Mouse (Mus musculus) hindbrain, embryonic 13.5 days (tissue): Measurements from ENCODE around the gene Tmprss2. TPM values are rescaled to one million over a fixed set of nuclear protein-coding genes. Genes with fewer than 3 reads are reported as not detected.

Source experiments
- ATAC-seq: fragments of 200-750 bp; cut with Nextera tagmentation; 2 replicates; pipeline ENCODE4 v1.8.0; 2017; ENCODE audit warnings: moderate TSS enrichment; ENCODE audit not compliant: low FRiP score
- H3K27ac ChIP-seq: fragments of 300-500 bp; sonication (generic); 2 replicates; pipeline ENCODE4 v1.5.1; 2015; ENCODE audit warnings: inconsistent platforms, mild to moderate bottlenecking, moderate library complexity
- H3K27me3 ChIP-seq: fragments of 300-500 bp; sonication (generic); 2 replicates; pipeline ENCODE4 v1.6.1; 2015; ENCODE audit warnings: mild to moderate bottlenecking, inconsistent platforms
- H3K36me3 ChIP-seq: fragments of 300-500 bp; sonication (generic); 2 replicates; pipeline ENCODE4 v1.6.1; 2015; ENCODE audit warnings: mild to moderate bottlenecking, inconsistent platforms
- H3K4me1 ChIP-seq: fragments of 300-500 bp; sonication (generic); replicated peaks from 2 replicates; pipeline ENCODE4 v1.6.1; 2015; ENCODE audit warnings: inconsistent platforms
- H3K4me2 ChIP-seq: fragments of 300-500 bp; sonication (generic); 2 replicates; pipeline ENCODE4 v1.6.1; 2015; ENCODE audit warnings: inconsistent platforms, mild to moderate bottlenecking, moderate library complexity
- H3K4me3 ChIP-seq: fragments of 300-500 bp; sonication (generic); 2 replicates; pipeline ENCODE4 v1.5.1; 2015; ENCODE audit warnings: mild to moderate bottlenecking, inconsistent platforms
- H3K9ac ChIP-seq: fragments of 300-500 bp; sonication (generic); 2 replicates; pipeline ENCODE4 v1.6.1; 2015; ENCODE audit warnings: mild to moderate bottlenecking, inconsistent platforms
- H3K9me3 ChIP-seq: fragments of 300-500 bp; sonication (generic); 2 replicates; pipeline ENCODE4 v1.6.1; 2016; ENCODE audit warnings: inconsistent platforms
- WGBS: fragments of 180-500 bp; shearing (Covaris S2); methylation state at CpG from one replicate; pipeline ENCODE4 v1.1.7; 2015; 5-methylcytosine and 5-hydroxymethylcytosine counted together
- polyA plus RNA-seq: library from polyadenylated mRNA; unstranded; fragments of >200 nt; fragmentation: Nextera tagmentation; extraction: Ambion mirVana; gene quantifications from 2 replicates; pipeline ENCODE4 v1.2.1, GENCODE M21; 2015

Gene Tmprss2
- polyA plus RNA-seq, 1 experiment from 2014 or later: not detected

DNA sequence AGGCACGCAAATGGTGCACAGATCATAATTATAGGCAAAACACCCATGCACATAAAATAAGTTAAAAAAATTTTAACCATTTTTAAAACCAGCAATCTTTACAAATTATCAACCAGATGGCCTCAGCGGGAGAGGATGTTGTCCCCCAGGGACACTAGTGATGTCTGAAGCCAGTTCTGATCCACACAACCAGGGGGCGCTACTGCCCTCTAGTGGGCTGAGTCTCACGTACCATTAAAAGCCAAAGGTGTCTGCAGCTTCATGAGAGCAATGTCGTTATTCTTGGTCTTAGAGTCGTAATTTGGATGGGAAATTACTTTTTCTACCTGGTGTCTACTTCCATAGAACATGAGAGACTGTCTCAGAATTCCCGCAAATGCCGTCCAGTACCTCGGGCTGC is 42.3 kb downstream of the Tmprss2 start:
- no peaks in the 10 kb centered on the region for H3K9me3 ChIP-seq
- no peak overlapping the region for H3K4me3 ChIP-seq
- 71% methylated on average over 9 of the region's 9 CpGs for WGBS
- H3K36me3 ChIP-seq: no peaks in the 10 kb centered on the region
- no peak overlapping the region for H3K27ac ChIP-seq
- no peak for ATAC-seq
- no peak overlapping the region for H3K9ac ChIP-seq
- no peaks in the 10 kb centered on the region for H3K4me1 ChIP-seq
- no peak overlapping the region for H3K4me2 ChIP-seq
- H3K27me3 ChIP-seq: no peaks in the 10 kb centered on the region

DNA sequence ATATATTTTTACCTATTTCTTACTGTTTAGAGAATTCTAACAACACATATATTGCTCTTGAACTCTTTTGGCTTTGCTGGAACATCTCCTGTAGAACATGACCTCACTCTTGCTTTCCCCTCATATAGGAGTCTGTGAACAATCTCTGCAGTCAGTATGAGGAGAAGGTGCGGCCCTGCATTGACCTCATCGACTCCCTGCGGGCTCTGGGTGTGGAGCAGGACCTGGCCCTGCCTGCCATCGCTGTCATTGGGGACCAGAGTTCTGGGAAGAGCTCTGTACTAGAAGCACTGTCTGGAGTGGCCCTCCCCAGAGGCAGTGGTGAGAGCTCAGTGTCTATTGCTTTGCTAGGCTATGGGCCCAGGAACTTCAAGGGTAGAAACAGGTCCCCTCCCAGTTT is 66.7 kb downstream of the Tmprss2 start:
- Histone ChIP-seq H3K4me2 (no peak overlapping the region), H3K4me1 (no peaks in the 10 kb centered on the region), H3K4me3 (no peak overlapping the region), H3K27ac (no peak overlapping the region), H3K36me3 (no peaks in the 10 kb centered on the region), H3K9ac (no peak overlapping the region), H3K27me3 (no peaks in the 10 kb centered on the region), H3K9me3 (no peaks in the 10 kb centered on the region)
- ATAC-seq: no peak
- WGBS: 85% methylated on average over 4 of the region's 4 CpGs

DNA sequence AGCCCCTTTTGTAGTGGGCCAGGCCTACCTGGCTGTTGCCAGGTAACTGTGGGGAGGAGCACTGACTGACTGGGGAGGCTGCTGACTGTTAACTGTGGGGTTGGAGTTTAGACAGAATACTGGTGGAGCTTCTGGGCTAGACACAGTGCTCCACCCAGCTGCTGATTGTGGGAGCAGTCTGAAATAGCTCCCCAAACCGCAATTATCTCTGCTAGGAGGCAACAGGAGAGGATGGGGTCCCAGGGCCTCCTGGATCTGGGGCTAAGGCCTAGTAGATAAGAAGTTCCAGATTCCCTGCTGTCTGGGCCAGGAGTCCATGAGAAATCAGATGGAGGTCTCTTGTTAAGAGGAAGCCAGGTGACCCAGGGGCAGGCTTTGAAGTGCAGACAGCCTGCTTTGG is 74.1 kb downstream of the Tmprss2 start:
- Histone ChIP-seq H3K4me3 (no peak overlapping the region), H3K9me3 (no peaks in the 10 kb centered on the region), H3K4me1 (peaks cover 29% of the 10 kb centered on the region), H3K27ac (no peak overlapping the region), H3K4me2 (no peak overlapping the region), H3K27me3 (no peaks in the 10 kb centered on the region), H3K9ac (no peak overlapping the region), H3K36me3 (no peaks in the 10 kb centered on the region)
- WGBS: 85% methylated on average over 1 of the region's 1 CpGs
- ATAC-seq: no peak

DNA sequence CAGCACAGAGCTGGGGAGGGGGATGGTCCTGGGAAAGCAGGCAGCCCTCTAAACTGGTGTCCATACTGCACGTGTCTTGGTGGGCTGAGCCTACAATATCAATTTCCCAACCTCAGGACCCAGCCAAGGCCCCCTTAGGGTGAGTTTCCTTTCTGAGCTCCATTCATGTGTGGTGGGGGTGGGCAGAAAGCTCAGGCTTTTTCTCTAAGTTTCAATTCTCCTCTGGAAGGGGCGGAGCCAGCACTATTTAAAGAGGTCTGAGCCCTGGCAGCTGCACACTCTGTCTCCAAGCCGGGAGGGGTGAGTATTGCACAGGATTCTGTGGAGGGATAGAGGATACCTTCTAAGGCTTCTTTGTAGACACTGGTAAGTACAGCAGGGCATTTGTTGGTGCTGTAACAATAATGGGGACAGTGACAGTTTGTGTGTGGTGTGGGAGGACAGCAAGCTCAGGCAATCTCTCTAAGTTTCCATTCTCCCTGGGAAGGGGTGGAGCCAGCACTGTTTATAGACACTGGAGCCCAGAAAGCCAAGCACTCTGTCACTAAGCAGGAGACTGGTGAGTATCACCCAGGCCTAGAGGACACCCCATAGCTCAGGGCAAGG is 75.1 kb downstream of the Tmprss2 start:
- Histone ChIP-seq H3K4me1 (peaks cover 29% of the 10 kb centered on the region), H3K36me3 (no peaks in the 10 kb centered on the region), H3K9me3 (no peaks in the 10 kb centered on the region), H3K27ac (peak overlapping the region; percentile 45; the same call in 1 of the 2 replicates), H3K27me3 (no peaks in the 10 kb centered on the region), H3K4me2 (0 out of 2 replicates have a peak overlapping the region, but pooled peaks have one; percentile 6), H3K9ac (peak overlapping the region; percentile 39; the same call in 1 of the 2 replicates), H3K4me3 (no peak overlapping the region)
- ATAC-seq: peak; percentile 88
- 9% methylated on average over 3 of the region's 3 CpGs for WGBS

DNA sequence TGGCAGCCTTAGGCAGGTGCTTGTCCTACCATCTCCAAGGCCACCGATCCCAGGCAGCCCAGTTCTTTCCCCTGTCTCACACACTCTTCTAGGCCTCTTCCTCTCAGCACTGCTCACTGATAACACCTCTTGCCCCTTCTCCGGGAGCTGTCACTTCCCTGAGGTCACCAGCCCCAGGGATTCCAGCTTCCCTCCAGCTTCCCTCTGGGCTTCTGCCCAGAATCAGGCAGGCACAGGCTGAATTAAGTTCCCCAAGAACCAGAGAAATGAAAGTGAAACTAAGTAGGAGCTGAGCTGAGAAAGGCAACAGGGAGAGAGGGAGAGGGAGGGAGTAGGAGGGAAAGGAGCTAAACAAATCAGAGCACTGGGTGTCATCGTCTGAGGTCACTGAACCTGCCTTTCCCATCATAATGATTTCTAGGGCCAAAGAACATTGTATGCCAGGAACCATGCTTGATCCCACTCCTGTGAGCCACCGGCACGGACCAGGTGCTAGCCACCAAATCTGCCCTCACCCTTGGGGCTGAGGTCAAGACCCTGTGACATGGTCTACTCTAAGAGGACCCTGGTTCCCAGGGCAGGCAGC is 76.0 kb downstream of the Tmprss2 start:
- 41% methylated on average over 5 of the region's 5 CpGs for WGBS
- Histone ChIP-seq H3K4me2 (0 out of 2 replicates have a peak overlapping the region, but pooled peaks have one; percentile 10), H3K27ac (peak overlapping the region; percentile 45; the same call in 1 of the 2 replicates), H3K4me3 (no peak overlapping the region), H3K36me3 (no peaks in the 10 kb centered on the region), H3K9ac (peak overlapping the region; percentile 39; the same call in 1 of the 2 replicates), H3K27me3 (no peaks in the 10 kb centered on the region), H3K4me1 (peaks cover 29% of the 10 kb centered on the region), H3K9me3 (no peaks in the 10 kb centered on the region)
- peak; percentile 38; the same call in 1 of the 2 replicates for ATAC-seq

DNA sequence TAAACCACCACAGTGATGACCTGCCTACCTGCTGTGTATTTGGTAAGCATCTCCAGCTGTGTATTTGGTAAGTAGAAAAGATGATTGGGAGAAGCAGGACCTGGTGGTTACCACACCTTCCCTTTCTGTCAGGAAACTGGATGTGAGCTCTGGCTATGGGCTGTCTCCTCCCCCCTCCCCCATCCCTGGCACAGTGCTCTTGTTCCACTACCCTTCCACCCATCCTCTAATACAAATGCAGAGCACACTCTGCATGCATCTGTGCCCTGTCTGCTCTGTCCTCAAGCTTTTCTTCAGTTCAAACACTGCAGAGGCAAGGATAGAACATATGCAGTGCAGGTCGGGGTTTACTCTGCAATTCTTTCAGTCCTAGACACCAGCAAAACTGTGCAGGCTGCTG is 76.5 kb downstream of the Tmprss2 start:
- 33% methylated on average over 1 of the region's 1 CpGs for WGBS

DNA sequence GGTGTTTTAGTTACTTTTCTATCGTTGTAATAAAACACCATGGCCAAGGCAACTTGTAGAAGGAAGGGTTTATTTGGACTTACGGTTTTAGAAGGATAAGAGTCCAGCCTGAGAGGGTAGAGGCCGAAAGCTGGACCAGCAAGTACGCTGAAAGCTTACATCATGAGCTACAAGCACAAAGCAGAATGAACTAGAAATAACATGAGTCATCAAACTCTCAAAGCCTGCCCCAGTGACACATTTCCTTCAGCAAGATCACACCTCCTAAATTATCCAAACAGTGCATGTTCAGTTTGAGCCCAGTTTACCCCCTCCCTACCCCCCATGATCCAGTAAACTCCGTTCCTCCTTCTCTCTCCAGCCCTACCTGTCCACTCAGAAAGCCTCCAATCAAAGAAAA is 77.2 kb downstream of the Tmprss2 start:
- Histone ChIP-seq H3K36me3 (no peaks in the 10 kb centered on the region), H3K4me1 (peaks cover 29% of the 10 kb centered on the region), H3K4me2 (no peak overlapping the region), H3K4me3 (no peak overlapping the region), H3K27me3 (no peaks in the 10 kb centered on the region), H3K9me3 (no peaks in the 10 kb centered on the region), H3K27ac (no peak overlapping the region), H3K9ac (no peak overlapping the region)
- ATAC-seq: no peak
- WGBS: 95% methylated on average over 5 of the region's 5 CpGs

More for the DNA sequence above, 76.5 kb downstream of the Tmprss2 start:
- H3K27ac ChIP-seq: 0 out of 2 replicates have a peak overlapping the region, but pooled peaks have one; percentile 45
- H3K9me3 ChIP-seq: no peaks in the 10 kb centered on the region
- no peak overlapping the region for H3K9ac ChIP-seq
- peak; percentile 12; the same call in 1 of the 2 replicates for ATAC-seq
- H3K27me3 ChIP-seq: no peaks in the 10 kb centered on the region
- no peak overlapping the region for H3K4me2 ChIP-seq
- H3K4me3 ChIP-seq: no peak overlapping the region
- H3K36me3 ChIP-seq: no peaks in the 10 kb centered on the region
- peaks cover 29% of the 10 kb centered on the region for H3K4me1 ChIP-seq

DNA sequence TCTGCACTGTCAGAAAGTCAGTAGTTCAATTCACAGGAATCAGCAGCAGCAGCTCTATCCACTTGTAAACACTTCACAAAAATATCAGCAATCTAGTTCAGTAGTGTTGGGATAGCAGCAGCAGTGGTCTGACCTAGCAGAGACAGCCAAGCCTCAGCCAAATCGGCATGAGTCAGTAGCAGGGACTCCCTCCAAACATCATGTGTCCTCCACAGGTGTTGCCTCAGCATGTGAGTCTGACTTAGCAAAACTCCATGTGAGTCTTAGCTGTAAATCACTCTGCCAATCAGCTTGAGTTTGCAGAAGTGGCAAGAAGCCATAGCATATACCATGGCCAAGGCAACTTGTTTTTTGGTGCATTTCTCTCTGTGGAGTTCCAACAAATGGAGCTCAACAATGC is 77.9 kb downstream of the Tmprss2 start:
- Histone ChIP-seq H3K9ac (no peak overlapping the region), H3K4me1 (peaks cover 29% of the 10 kb centered on the region), H3K9me3 (no peaks in the 10 kb centered on the region), H3K4me3 (no peak overlapping the region), H3K36me3 (no peaks in the 10 kb centered on the region), H3K4me2 (no peak overlapping the region), H3K27me3 (no peaks in the 10 kb centered on the region), H3K27ac (no peak overlapping the region)
- no peak for ATAC-seq
- 100% methylated on average over 1 of the region's 1 CpGs for whole genome bisulfite sequencing

DNA sequence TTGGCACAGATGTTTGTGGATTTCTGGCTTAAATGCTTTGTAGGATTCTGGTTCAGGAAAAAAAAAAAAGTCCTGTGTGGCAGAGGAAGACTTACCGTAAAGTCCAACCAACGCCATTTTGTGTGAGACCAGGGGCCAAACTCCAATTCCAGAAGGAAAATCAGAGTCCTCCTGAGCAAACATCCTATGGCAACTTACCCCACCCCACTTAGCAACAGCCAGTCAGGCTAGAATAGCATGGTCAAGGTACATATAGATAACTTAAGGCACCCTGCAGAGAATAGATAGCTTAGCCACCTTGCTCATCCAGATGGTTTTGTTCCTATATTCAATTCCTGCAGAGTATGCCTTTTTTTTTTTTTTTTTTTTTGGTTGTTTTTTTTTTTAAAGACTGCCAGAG is 81.8 kb downstream of the Tmprss2 start:
- Histone ChIP-seq H3K4me3 (no peak overlapping the region), H3K9me3 (no peaks in the 10 kb centered on the region), H3K4me1 (peaks cover under 1% of the 10 kb centered on the region; the same call in 1 of the 2 replicates), H3K9ac (no peak overlapping the region), H3K4me2 (no peak overlapping the region), H3K27ac (no peak overlapping the region), H3K36me3 (no peaks in the 10 kb centered on the region), H3K27me3 (no peaks in the 10 kb centered on the region)
- 95% methylated on average over 2 of the region's 2 CpGs for WGBS
- ATAC-seq: no peak

DNA sequence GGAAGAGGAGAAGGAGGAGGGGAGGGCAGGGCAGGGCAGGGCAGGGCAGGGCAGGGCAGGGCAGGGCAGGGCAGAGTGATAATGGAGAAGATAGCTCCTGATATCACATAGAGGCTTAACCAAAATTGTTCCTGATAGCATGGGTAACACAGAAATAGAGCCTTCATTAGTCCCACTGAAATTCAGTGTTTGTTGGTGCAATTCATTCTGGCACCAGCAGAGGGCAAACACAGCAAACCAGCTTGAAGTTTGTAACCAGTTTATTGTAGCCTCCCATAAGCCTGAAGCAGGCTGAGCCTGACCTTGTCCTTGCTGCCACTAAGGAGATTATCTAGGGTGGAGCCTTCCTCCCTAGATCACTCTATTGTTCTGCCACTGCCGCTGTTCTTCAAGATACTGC is 88.0 kb downstream of the Tmprss2 start:
- Histone ChIP-seq H3K27me3 (no peaks in the 10 kb centered on the region), H3K36me3 (no peaks in the 10 kb centered on the region), H3K4me1 (no peaks in the 10 kb centered on the region), H3K9ac (no peak overlapping the region), H3K4me2 (no peak overlapping the region), H3K27ac (no peak overlapping the region), H3K9me3 (no peaks in the 10 kb centered on the region), H3K4me3 (no peak overlapping the region)
- ATAC-seq: no peak
- WGBS: 26% methylated on average over 1 of the region's 1 CpGs

DNA sequence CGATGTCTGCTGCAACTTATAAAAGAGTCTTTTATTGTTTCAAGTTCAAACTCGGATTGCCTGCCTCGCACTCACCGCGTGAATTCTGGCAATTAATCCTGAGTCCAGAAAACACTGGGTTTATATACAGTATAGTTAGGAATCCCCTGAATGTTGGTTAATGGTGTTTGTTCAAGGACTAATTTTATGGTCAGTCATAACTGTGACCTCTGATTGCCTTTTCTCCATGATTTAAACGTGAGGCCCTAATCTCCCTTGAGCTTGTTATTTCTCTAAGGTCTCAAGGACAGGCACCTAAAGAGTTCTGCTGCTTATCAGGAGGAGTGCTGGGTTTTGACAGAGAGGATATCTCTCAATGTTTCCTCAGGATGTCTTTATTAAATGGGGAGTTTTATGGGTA is 89.0 kb downstream of the Tmprss2 start:
- H3K27ac ChIP-seq: no peak overlapping the region
- ATAC-seq: no peak
- no peaks in the 10 kb centered on the region for H3K36me3 ChIP-seq
- H3K9ac ChIP-seq: no peak overlapping the region
- H3K4me3 ChIP-seq: no peak overlapping the region
- no peaks in the 10 kb centered on the region for H3K4me1 ChIP-seq
- H3K4me2 ChIP-seq: no peak overlapping the region
- WGBS: 88% methylated on average over 6 of the region's 6 CpGs
- H3K27me3 ChIP-seq: no peaks in the 10 kb centered on the region
- no peaks in the 10 kb centered on the region for H3K9me3 ChIP-seq

DNA sequence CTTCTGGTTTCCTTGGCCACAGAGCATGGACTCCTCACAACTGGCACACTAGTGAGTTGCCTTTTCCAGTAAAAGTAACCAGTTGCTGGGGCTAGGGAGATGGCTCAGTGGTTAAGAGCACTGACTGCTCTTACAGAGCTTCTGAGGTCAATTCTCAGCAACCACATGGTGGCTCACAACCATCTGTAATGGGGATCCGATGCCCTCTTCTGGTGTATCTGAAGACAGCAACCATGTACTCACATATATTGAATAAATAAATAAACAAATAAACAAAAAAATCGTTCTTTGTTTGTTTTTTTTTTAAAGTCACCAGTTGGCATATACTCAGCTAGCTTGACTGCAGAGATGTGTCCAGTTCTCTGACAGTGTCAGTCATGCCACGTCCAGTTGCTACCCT is 94.7 kb downstream of the Tmprss2 start:
- ATAC-seq: no peak
- no peak overlapping the region for H3K9ac ChIP-seq
- no peak overlapping the region for H3K27ac ChIP-seq
- H3K36me3 ChIP-seq: no peaks in the 10 kb centered on the region
- no peak overlapping the region for H3K4me3 ChIP-seq
- H3K4me2 ChIP-seq: no peak overlapping the region
- 75% methylated on average over 3 of the region's 3 CpGs for WGBS
- no peaks in the 10 kb centered on the region for H3K27me3 ChIP-seq
- H3K4me1 ChIP-seq: no peaks in the 10 kb centered on the region
- no peaks in the 10 kb centered on the region for H3K9me3 ChIP-seq
